Mouse (Mus musculus) mature B cell (primary cell): ENCODE results near the gene Nid2.

ENCODE experiments used
- in situ Hi-C: fragments of 300-500 bp; cut with MboI; formaldehyde crosslinking; loops from 2 replicates; pipeline ENCODE4 v1.14.3; 2019

Nid2 gene

GRCm38 (mm10) chr14:19858808-19859776, 108.0 kb downstream of the Nid2 start:
- in situ Hi-C loops = no loop called here

- in situ Hi-C loops = no loop called here
Measured at GRCm38 (mm10) chr14:19860281-19860680, 109.2 kb downstream of the Nid2 start.
